Mouse (Mus musculus) liver, postnatal 0 days (tissue): ENCODE measurements around the gene Zbtb20.

Source experiments
- CTCF ChIP-seq: sonication (generic); IDR thresholded peaks from 2 replicates; pipeline ENCODE4 v1.5.1; 2016; ENCODE audit warnings: antibody characterized with exemption, low read depth
- EP300 ChIP-seq: IDR thresholded peaks from 2 replicates; pipeline ENCODE4 v1.6.1; 2016; ENCODE audit warnings: antibody characterized with exemption, low read depth, mild to moderate bottlenecking

GRCm38 (mm10) chr16:43610375-43610774, 734.7 kb downstream of the Zbtb20 start:
- no peak for TF ChIP-seq CTCF
- TF ChIP-seq EP300: no peak
